Mouse (Mus musculus): ENCODE measurements around the gene Gm19965.

The Gm19965 gene

DNA sequence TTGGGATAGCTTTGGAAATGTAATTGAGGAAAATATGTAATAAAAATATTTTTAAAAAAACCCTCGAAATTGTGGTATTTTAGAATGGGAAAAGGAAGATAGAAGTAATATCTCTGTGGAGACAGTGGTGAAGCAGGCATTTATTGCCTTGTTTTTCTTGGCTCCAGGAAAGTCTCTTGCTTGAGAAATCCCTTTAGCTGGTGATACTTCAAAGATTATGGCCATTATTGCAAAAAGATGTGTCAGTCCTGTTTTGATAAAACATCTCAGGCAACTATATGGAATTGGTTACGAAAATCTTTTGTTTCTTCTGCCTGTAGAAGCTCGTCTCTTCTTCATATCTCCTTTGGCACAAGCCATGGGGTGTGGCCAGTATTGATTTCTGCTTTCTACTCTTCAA lies at the start of gene Gm19965:
Gene Gm19965 (plus strand): TSS at position 301 of the 400 bp plus-strand sequence.
- DNase-seq (ENCODE audit: low spot score), result no peak

DNA sequence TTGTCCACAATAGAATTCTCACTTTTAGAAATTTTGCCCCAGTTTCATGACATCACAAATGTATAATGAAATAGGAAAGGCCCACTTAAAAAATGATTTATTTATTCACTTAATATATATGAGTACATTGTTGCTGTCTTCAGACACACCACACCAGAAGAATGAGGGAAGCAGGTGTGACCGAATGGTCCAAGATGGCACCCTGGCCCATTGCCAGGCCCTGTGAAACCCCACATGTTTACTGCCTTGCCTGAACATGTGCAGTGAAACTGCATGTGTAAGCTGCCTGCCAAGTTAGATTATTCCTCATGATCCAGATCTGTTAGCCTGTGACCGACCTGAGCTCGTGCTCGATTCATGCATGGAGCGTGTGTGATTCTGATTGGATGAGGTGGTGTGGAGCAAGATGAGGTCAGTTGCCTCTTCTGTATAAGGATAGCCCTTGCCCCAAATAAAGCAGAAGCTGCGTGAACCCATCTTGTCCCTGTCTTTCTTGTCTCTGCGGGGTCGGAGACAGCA lies 20.3 kb upstream of the Gm19965 start:
- DNase-seq (ENCODE audit: low spot score), result no peak
